14 mouse cellular contexts compared by ENCODE assay signal in the genomic region with DNA sequence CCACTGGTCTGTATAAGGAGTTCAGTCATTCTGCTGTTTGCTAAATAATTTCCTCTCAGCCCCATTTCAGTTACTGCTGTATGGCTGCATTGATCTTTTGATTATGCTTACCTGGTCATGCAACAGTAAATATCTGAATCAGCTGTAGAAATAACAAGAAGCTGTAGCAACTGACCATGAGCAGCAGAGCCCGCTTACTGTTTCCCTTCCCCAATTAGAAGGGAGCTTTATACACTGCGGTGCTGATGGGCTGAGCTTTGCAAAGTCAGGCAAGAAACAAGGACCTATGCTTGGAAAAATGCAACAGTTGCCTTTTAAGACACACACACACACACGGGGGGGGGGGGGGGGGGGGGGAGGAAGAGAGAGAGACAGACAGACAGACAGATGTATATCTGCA.
DNase-seq lines count a peak whose midpoint lies in the region.
"Had no signal": no experiment of that assay in that cellular context is flagged by ENCODE, and none has a peak within 500 bp of the region (broad histone marks: within the 10 kb centered on the region; RNA-seq: fewer than 3 reads in every experiment).

No protein-coding gene starts in this region.

- intact Hi-C loops in heart, postnatal 10 days (cut with DNase I) = no loop called here

- peak; percentile 84 for DNase-seq in heart, adult 11 months
- no peak for DNase-seq in heart, postnatal 10 days
- DNase-seq in spleen, postnatal 36 days (ENCODE audit: low spot score in 2 of 2) = peak; percentile 19 to 26
- no peak for DNase-seq in spleen, postnatal 10 days (ENCODE audit: low spot score in 2 of 2)
- DNase-seq in retina, postnatal 1 day = no peak
- DNase-seq: adrenal gland, adult 8-10 months; adrenal gland, postnatal 14 days; adrenal gland, postnatal 36 days; cerebellum, adult 11-12 months; cerebellum, adult 2 months; cerebellum, adult 9-10 months; cerebellum, postnatal 10 days; cerebellum, postnatal 25 days; forebrain, postnatal 0 days had no signal

Comparison
In these comparisons a context has a peak if more than half of its experiments do, and no peak if none do; other contexts are left out.
1. DNase-seq: peak in heart, adult 11 months (single experiment) and spleen, postnatal 36 days (2 of 2); none in heart, postnatal 10 days (0 of 2), spleen, postnatal 10 days (0 of 2) and retina, postnatal 1 day (single experiment).